Mouse (Mus musculus): ENCODE measurements around the gene Sort1.

Sort1 gene

DNA sequence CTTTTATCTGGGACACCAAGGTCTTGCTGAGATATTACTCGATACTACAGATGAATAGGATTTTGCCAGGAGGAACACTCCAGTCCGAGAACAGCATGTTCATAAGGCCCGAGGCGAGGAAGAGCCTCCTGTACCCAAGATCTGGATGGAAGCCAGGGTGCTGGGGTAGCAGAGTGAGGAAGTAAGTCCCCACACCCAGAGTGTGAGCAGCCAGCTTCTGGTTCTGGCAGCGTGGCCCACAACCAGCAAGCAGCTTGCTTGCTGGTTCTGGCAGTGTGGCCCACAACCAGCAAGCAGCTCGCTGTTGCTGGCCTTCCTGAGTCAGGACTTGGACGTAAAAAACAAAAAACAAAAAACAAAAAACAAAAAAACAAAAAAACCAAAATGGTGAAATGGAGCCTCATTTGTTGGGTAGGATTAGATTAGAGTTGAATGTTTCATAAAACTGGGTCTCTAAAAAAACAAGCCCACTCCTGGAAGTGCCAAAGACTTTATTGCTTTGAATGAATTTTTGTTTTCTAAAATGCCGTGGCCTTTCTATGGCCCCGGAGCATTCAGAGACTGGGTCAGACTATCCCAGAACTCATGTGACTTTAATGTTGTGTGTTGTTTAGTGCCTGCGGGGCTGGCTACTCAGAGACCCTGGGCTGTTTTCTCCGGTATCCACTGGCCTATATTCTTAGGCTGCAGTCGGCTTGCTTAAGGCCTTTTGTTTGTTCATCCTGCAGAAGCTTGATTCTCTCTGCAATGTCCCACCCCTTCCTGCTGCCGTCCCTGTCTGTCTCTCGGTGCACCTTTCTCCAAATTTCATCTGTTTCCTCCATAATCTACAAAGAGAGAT, 11.7 kb downstream of the Sort1 start:
- peak; percentile 61 to 71 for DNase-seq (ENCODE audit: low spot score in 2 of 2)

DNA sequence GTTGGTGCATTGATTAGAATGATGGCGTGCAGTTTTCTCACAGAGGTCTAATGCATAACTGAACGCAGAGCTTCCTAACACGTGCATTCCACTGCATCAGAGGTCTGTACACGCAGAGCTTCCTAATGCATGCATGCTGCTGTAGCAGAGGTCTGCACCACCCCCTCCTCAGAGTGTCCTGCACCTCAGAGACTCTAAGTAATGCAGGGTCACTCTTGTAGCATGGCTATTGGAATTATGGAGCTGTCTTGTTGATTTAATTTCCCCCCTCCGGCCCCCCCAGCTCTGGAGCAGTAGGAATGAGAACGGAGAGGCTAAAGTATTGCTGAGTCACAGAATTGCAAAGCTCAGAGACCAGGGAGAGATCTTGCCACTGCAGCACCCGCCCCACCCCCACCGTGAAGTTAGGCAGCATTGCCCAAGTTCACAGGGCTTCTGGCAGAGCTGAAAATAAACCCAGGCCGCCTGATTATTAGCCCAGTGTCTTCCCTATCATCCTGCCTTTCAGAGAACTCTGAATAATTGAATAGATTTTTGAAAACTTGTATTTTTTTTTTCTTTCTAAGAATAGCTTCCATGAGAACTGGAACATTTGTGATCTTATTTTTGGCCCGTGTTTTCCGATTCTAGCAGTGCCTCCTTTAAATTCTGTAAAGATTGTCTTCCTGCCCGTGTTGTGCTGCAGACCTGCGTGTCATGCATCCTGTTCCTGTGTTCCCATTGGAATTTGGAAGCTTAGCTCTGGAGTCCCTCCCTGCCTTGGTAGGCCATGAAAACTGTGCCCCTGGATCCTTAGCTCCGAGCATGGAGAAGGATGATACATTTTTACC, 12.6 kb downstream of the Sort1 start:
- peak in 1 of 2 experiments; percentile 66 for DNase-seq (ENCODE audit: low spot score in 2 of 2)

DNA sequence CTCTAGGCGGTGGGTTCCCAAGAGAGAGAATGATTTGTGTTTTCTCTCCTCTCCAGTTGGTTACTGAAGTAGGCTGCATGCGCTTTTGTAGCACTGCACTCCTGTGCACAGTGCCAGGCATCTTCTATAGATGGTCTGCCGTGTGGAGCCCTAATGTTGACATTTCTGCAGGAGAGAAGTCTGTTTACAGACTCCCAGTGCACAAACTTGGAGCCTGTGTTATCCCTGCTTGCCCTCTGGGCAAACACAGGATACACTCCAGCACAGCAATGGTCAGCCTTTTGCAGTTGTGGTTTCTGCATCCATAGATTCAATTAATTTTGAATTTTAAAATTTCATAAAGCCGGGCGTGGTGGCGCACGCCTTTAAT, 13.2 kb downstream of the Sort1 start:
- DNase-seq (ENCODE audit: low spot score in 2 of 2), result no peak

DNA sequence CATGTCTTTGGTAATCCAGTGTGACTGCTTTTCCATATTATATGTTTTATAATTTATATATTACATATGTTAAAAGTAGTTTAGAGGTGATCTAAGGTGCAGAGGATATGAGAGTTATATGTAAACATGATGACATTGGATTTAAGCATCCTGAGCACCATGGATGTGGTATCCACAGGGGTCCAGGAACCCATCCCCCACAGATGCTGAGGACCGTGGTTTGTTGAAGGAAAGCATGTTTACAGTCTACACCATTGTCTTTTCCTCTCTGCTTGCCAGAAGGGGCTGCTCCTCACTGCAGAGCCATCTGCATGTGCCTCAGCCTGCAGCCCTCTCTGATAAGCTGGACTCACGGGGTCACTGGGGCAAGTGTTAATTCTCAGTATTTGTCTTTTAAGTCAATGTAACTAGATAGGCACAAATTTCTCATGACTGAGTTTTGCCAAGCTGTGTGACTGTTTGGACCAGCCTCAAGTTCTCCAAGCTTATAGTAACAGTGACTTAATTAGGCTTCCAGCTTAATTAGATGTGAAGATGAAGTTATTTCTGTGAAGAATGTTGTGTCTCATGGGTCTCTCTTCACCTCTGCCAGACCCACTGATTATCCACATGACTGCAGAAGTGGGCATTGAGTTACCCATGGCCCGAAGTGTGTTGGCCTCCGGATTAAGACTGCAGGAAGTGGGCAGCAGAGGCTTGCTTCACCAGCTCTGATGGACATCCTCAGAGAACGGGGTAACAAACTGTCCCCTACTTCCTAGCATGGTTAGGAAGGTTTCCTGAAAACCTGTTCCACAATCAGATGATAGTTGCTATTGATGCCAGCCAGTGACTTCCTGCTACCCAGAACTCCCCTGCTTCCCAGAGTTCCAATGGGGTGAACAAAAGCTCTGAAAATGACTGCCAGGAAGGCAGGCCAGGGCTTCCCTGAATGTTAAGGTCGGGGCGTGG, 14.0 kb downstream of the Sort1 start:
- DNase-seq (ENCODE audit: low spot score in 2 of 2), result no peak

DNA sequence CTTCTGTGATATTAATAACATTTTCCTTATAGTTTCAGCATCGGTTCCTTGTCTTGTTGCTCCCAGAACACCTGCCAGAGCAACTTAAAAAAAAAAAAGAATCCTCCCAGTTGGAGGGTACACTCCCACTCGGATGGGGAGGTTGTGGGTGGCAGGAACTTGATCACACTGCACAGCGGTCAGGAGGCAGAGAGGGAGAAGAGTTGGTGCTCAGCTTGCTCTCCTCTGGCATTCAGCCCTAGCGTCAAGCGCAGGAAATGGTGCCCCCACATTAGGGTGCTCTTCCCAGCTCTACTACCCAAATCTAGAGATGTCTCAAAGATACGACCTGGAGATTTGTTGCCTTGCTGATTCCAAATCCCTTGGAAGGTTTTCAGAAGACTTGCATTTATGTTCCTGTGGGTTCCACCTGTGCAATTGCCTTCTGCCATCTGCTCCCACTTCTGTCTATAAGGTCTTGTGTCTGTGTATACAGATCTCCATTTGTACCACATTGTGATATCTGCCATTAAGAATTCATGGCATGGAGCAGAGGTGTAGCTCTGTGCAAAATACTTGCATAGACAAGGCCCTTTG, 16.7 kb downstream of the Sort1 start:
- DNase-seq (ENCODE audit: low spot score in 2 of 2), result no peak

DNA sequence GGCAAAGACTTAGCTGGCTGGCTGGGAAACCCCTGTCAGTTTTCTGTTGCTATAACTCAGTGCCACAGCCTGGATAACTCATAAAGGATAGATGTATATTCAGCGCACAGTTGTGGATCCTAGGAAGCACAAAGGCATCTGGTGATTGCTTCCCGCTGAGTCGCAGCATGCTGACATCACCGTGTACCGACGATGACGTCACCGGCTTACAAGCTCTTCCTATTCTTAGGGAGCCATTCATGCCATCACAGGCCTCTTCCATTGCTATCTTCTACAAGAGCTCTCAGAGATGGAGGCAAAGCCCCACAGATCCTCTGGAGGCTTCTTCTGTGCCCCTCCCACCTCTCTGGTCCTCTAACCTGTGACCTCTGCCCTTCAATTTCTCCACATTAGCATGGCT, 19.8 kb downstream of the Sort1 start:
- DNase-seq (ENCODE audit: low spot score in 2 of 2), result no peak

DNA sequence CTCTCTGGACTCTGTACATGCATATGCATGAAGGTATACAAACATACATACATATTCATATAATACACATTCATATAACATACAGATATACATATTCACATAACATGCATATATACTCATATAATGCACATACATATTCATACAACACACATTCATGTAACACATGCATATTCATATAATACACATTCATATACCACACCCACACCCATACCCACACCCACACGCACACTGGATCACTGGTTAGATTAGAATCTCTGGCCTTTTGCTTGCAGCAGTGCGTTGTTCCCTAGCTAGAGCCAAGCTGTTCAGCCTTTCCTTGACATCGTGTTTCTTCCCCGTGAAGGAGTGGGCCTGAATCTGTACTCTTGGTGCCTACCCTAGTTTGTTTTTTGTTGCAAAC, 20.9 kb downstream of the Sort1 start:
- no peak for DNase-seq (ENCODE audit: low spot score in 2 of 2)

DNA sequence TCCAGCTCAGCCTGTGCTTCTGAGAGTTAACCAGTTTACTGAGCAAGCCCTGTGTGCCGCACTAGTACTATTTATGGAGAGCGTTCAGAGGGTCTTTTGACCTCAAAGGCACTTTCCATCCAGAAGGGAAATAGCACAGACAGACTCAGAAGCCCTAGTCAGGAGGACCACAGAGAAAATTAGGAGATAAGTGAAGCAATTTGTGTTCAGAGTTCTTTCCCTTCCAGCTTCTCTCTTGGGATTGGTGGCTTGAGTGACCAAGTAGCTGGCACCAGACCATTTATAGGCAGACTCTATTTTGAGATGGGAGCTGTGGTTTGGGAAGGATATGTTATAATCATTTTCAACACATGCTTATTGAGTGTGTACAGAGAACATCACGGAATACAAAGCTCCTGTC, 22.5 kb downstream of the Sort1 start:
- DNase-seq (ENCODE audit: low spot score in 2 of 2), result peak in 1 of 2 experiments; percentile 14

DNA sequence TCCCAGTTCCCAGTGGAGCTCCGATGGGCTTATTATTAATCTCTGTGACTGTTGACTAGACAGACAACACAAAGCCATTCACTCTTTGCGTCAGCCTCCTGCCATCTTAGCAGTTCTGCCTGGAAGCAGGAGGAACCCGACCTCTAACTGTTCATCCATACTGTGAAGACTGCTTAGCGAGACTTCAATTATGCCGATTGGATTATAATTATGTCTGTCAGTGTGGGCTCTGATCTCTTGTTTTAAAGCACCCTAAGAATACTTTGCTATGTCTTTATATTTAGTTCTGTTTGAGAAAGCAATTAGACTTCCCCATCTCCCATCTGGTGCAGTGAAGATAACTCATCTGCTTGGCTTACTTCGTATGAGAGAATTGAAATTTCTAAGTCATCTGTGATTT, 23.6 kb downstream of the Sort1 start:
- peak in 1 of 2 experiments; percentile 38 for DNase-seq (ENCODE audit: low spot score in 2 of 2)

DNA sequence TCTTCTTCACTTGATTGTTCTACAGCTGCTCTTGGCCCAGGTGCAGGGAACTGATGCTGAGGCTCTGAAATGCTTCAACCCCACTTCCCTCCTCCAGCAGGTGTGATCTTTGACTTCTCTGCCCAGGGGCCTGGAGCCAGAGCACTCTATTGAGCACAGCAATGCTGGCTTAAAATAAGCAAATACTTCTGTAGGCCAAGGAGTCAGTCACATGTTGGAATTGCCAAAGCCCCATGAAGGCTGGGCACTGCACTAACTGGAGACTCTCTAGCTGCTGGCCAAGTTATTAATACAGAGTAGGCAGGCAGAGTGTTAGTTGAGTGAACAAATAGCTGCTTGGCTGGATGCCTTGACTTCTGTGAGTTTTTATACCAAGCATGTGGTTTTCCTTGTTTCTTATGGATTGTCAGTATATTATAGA, 27.0 kb downstream of the Sort1 start:
- no peak for DNase-seq (ENCODE audit: low spot score in 2 of 2)

DNA sequence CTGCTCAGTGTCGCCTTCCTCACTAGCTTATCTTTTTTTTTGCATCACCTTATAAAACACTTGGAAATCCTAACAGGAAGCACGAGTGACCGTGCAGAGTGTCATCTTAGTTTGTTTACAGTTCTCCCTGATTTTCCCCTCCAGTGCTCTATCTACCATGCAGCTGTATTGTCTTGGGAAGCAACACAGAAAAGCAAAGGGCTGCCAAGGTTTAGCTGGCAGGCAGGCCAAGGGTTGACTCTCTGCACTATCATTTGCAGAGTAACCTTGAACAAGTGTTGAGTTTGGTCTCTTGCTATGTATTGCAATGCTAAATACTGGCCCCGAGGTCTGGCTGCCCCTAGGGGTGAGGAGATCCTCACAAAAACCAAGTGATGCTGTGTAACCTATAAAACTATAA, 27.8 kb downstream of the Sort1 start:
- DNase-seq (ENCODE audit: low spot score in 2 of 2), result no peak

DNA sequence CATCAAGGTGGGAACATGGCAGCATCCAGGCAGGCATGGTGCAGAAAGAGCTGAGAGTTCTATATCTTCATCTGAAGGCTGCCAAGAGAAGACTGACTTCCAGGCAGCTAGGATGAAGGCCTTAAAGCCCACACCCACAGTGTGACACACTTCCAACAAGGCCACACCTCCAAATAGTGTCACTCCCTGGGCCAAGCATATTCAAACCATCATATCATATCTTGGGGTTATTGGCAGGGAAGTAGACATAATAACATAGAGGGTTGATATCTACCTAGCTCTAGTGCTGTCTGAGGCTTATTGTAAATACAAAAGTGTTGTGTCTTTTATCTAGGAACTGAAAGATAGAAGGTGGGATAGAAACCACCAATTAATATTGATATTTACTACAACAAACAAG, 28.5 kb downstream of the Sort1 start:
- DNase-seq (ENCODE audit: low spot score in 2 of 2), result no peak

DNA sequence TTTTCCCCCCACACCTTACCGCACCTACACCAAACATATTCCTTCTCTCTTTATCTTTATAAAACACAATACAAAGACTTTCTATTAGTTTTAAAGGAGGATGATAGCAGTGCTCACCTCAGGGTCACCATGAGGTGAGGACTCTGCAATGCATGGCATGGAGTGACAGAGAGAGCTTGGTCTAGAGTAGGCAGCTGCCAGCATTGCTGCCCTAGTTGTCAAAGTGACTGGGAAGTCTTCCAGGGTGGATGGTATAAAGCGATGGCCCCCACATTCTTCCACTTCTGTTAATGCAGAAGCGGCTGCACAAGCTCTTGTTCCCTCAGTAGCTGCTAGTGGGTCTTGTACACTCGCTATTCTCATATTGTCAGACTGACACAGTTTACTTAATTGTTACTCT, 29.3 kb downstream of the Sort1 start:
- DNase-seq (ENCODE audit: low spot score in 2 of 2), result no peak

DNA sequence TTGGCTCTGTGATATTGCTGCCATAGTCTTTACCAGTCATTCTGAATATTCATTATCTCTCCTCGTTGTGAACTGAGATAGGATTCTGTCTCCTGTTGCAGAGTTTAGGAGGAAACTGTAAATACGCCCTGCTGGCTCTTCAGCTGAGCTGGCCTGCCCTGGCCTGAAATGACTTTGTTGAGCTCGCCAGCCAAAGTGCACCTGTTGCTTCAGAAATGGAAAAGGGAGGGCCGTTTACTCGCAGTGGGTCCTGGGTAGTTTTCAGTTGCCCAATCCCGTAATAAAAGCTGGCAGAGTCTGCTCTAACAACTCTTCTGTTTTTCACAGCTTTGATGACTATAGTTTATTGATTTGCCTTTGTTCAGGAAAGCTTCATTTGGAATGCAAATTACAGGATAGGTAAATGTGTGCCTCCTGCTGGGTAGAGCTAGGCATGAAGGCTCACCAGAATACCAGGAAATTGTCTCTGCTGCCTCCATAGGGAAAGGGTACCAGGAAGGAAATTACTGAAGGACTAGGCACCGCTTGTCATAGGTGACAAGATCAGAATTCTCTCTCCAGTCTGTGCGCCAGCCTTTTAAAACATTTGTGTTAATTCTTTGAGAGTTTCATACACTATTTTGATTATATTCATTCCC, 30.3 kb downstream of the Sort1 start:
- DNase-seq (ENCODE audit: low spot score in 2 of 2), result no peak

DNA sequence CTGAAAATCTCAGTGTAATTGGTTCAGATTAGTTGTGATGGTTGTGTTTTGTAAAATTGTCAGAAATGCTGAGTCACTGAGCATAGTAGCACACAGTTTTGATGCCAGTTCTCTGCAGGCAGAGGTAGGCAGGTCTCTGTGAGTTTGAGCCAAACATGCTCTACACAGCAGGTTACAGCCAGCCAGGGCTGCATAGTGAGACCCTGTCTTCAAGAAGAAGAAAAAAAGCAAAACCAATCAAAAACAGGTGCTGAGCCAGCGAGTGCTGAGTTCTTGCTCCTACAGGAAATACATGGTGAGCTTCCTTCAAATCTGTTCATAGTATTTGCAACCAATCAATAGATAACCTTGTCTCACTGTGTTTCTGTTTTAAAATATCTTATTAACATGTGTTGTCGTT, 34.6 kb downstream of the Sort1 start:
- no peak for DNase-seq (ENCODE audit: low spot score in 2 of 2)

DNA sequence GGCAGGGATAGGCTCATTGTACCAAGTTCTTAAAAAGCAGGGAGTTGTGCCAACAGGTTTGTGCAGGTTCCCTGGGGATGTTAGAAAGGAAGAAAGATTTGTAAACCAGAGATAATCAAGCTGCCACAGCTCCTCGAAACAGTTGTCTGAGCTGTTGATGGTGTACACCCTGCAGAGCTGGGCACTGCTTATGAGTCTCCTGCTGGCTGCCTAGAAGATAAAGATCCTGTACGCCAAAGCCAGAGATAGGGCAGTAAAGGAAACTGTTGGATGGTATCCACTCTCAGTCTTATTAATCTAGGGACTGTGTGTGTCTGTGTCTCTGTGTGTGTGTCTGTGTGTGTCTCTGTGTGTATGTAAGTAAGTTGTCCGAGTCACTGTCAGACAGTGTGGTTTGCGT, 37.8 kb downstream of the Sort1 start:
- no peak for DNase-seq (ENCODE audit: low spot score in 2 of 2)

DNA sequence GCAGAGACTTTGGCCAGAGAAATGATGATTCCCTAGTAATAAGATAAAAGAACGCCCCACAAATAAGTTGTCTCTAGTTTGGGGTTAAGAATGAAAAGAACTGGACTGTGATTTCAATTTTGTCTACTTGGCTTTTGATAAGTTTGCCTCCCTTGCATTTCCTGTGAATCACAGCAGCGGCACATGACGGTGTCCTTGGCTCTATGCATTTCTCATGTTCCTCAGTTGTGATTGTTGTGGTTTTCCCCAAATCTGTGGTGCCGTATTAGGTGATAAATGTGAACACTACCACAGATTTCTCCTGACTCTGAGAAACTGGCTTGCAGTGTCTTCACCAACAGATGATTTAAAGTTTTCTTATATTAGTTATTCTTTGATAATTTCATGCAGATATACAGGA, 38.3 kb downstream of the Sort1 start:
- DNase-seq (ENCODE audit: low spot score in 2 of 2), result no peak

DNA sequence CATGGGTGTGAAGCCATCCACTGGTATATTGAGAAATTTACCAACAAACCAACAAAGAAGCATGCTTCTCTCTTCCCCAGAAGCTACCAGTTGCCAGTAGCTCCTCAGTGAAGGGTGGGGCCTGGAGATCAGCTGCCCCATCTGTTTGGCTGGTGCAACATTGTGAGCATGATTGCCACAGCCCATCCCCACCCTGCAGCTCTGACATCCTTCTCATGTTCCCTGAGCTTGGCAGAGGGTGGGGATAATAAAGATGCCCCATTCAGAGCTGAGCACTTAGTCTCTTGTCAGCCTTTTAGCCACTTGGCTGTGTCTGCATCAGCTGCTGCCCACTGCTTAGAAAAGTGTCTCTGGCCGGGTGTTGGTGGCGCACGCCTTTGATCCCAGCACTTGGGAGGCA, 39.1 kb downstream of the Sort1 start:
- no peak for DNase-seq (ENCODE audit: low spot score in 2 of 2)

DNA sequence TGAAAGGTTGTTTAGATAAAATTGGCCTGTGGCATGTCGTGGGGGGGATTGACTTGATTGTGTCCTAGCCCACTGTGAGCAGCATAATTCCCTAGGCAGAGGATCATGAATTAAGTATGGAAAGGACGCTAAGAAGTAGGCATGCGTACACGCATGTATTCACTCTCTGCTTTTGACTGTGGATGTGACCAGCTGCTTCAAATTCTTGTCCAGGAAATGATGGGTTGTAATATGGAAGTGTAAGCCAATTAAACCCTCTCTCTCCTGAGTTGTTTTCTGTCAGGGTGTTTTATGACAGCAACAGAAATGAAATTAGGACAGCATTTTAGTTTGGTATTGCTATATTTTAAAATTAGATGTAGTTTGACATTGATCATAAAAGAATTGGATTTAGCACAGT, 41.0 kb downstream of the Sort1 start:
- no peak for DNase-seq (ENCODE audit: low spot score in 2 of 2)

DNA sequence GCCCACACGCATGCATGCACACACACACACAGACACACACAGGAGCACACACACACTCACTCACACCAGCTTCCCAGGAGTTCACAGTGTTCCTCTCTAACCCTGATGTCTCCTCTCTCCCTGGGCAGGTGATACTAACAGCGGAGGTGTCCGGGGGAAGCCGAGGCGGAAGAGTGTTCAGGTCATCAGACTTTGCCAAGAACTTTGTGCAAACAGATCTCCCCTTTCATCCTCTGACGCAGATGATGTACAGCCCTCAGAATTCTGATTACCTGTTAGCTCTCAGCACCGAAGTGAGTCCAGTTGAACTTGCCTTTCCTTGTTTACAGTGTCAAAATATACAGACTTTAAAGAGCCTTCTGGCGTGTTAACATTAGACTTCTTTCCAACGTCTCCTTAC, 41.6 kb downstream of the Sort1 start:
- DNase-seq (ENCODE audit: low spot score in 2 of 2), result no peak

DNA sequence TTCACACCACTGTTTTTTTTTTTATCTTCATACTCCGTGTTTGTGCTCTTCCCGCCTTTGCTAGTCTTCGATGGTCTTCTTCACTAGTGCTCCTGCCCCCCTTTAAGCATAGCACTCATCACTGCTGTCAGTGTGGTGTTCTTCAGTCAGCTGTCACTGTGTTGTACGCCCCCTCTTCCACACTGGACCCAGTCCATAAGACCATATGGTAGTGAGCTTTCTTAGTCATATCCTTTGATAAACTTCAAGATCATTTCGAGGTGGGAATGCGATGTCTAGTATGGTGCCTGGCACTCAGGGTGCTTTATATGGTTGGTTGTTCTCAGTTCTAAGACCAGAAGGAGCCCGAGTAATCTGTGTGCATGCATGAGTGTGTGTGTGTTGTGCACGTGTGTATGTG, 43.4 kb downstream of the Sort1 start:
- DNase-seq (ENCODE audit: low spot score in 2 of 2), result peak; percentile 44 to 74
